Mouse (Mus musculus) hindbrain, embryonic 13.5 days (tissue): ENCODE measurements around the gene Rpl31. TPM values are rescaled to one million over a fixed set of nuclear protein-coding genes. Genes with fewer than 3 reads are reported as not detected.
A peak's percentile ranks its signal among the peaks of the same experiment; 100 is the strongest.

Source experiments
- ATAC-seq: fragments of 200-750 bp; cut with Nextera tagmentation; 2 replicates; pipeline ENCODE4 v1.8.0; 2017; ENCODE audit warnings: moderate TSS enrichment; ENCODE audit not compliant: low FRiP score
- H3K27ac ChIP-seq: fragments of 300-500 bp; sonication (generic); 2 replicates; pipeline ENCODE4 v1.5.1; 2015; ENCODE audit warnings: inconsistent platforms, mild to moderate bottlenecking, moderate library complexity
- H3K27me3 ChIP-seq: fragments of 300-500 bp; sonication (generic); 2 replicates; pipeline ENCODE4 v1.6.1; 2015; ENCODE audit warnings: mild to moderate bottlenecking, inconsistent platforms
- H3K36me3 ChIP-seq: fragments of 300-500 bp; sonication (generic); 2 replicates; pipeline ENCODE4 v1.6.1; 2015; ENCODE audit warnings: mild to moderate bottlenecking, inconsistent platforms
- H3K4me1 ChIP-seq: fragments of 300-500 bp; sonication (generic); replicated peaks from 2 replicates; pipeline ENCODE4 v1.6.1; 2015; ENCODE audit warnings: inconsistent platforms
- H3K4me2 ChIP-seq: fragments of 300-500 bp; sonication (generic); 2 replicates; pipeline ENCODE4 v1.6.1; 2015; ENCODE audit warnings: inconsistent platforms, mild to moderate bottlenecking, moderate library complexity
- H3K4me3 ChIP-seq: fragments of 300-500 bp; sonication (generic); 2 replicates; pipeline ENCODE4 v1.5.1; 2015; ENCODE audit warnings: mild to moderate bottlenecking, inconsistent platforms
- H3K9ac ChIP-seq: fragments of 300-500 bp; sonication (generic); 2 replicates; pipeline ENCODE4 v1.6.1; 2015; ENCODE audit warnings: mild to moderate bottlenecking, inconsistent platforms
- H3K9me3 ChIP-seq: fragments of 300-500 bp; sonication (generic); 2 replicates; pipeline ENCODE4 v1.6.1; 2016; ENCODE audit warnings: inconsistent platforms
- WGBS: fragments of 180-500 bp; shearing (Covaris S2); methylation state at CpG from one replicate; pipeline ENCODE4 v1.1.7; 2015; 5-methylcytosine and 5-hydroxymethylcytosine counted together
- polyA plus RNA-seq: library from polyadenylated mRNA; unstranded; fragments of >200 nt; fragmentation: Nextera tagmentation; extraction: Ambion mirVana; gene quantifications from 2 replicates; pipeline ENCODE4 v1.2.1, GENCODE M21; 2015

Rpl31 gene
- 394 and 397 TPM in 2 replicates for polyA plus RNA-seq

GRCm38 (mm10) chr1:39367601-39368266 is at the start of gene Rpl31:
TSS of gene Rpl31 (plus strand) at chr1:39367842.
- no peaks in the 10 kb centered on the region for H3K9me3 ChIP-seq
- peak within 1 kb of the TSS; percentile 94 for H3K27ac ChIP-seq
- H3K4me3 ChIP-seq, result peak within 1 kb of the TSS; percentile 78
- peak within 1 kb of the TSS; percentile 97 for H3K9ac ChIP-seq
- no peaks in the 10 kb centered on the region for H3K27me3 ChIP-seq
- peaks cover 20% of the 10 kb centered on the region for H3K4me1 ChIP-seq
- H3K4me2 ChIP-seq, result peak within 1 kb of the TSS; percentile 72
- ATAC-seq, result peak; percentile 99
- H3K36me3 ChIP-seq, result peaks cover 34% of the 10 kb centered on the region
- WGBS, result under 1% methylated on average over 58 of the region's 62 CpGs

DNA sequence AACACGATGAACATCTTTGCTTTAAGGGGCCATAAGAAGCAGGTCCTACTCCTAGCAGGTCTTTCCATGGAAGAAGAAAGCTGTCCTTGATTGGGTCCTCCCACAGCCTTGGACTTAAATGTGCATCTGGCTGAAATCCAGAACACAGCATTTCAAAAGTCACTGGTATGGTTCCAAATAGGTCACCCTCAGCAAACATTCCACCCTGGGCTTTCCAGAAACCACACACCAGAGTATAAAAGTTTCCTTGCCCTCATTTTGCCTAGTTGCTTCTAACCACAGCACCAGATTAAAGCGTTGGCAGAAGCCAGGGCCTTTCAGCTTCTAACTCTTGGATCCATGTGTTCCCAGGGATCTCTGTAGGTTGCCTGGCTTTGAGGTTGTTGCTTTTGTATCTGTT is 49.7 kb upstream of the Rpl31 start:
- no peaks in the 10 kb centered on the region for H3K27me3 ChIP-seq
- no peak for ATAC-seq

DNA sequence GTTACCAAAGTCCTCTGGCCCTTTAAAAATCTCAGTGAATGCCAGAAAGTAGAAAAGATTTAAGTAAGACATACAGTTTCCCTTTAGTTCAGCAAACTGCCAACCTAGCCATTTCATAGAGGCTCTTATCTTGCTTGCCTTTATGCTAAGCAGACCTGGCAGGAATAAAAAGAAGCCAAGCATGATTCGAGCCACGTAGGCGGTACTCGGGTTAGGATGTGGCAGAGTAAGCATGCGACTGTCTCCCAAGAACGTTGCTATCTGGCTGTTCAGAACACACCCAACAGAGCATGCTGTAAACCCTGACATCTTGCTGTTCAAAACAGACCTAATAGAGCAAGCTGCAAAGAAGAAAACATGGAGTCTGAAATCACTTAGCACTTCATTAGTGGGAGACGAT is 48.8 kb upstream of the Rpl31 start:
- no peaks in the 10 kb centered on the region for H3K4me1 ChIP-seq
- 79% methylated on average over 7 of the region's 7 CpGs for WGBS
- no peak overlapping the region for H3K27ac ChIP-seq
- ATAC-seq, result no peak
- H3K36me3 ChIP-seq, result no peaks in the 10 kb centered on the region
- H3K4me2 ChIP-seq, result no peak overlapping the region
- H3K9ac ChIP-seq, result no peak overlapping the region
- H3K4me3 ChIP-seq, result no peak overlapping the region
- H3K27me3 ChIP-seq, result no peaks in the 10 kb centered on the region
- no peaks in the 10 kb centered on the region for H3K9me3 ChIP-seq

More for the DNA sequence above, 49.7 kb upstream of the Rpl31 start:
- no peak overlapping the region for H3K4me3 ChIP-seq
- H3K27ac ChIP-seq, result no peak overlapping the region
- 0 out of 2 replicates have a peak, but pooled peaks cover 5% of the 10 kb centered on the region for H3K4me1 ChIP-seq
- WGBS, result 93% methylated on average over 2 of the region's 2 CpGs
- H3K4me2 ChIP-seq, result no peak overlapping the region
- no peaks in the 10 kb centered on the region for H3K36me3 ChIP-seq
- H3K9ac ChIP-seq, result no peak overlapping the region
- no peaks in the 10 kb centered on the region for H3K9me3 ChIP-seq

DNA sequence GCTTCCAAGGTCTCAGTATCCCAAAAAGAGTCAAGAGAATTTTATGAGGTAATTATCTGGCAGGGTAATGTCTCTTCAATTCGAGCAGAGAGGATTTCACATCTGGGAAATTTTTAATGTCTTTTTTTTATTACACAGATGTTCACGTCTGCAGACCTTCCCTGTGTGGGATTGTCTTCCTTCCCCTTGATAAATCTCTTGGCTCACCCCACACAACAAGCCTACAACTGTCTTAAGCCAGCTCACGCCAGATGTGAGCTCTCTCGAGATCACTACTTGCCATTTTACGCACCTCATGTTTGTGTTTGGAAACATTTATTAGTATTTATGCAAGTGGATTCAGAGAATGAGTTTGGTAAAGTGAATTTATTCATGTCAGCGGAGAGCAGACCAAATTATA is 45.7 kb upstream of the Rpl31 start:
- Histone ChIP-seq H3K4me2 (no peak overlapping the region), H3K27me3 (no peaks in the 10 kb centered on the region), H3K27ac (no peak overlapping the region), H3K4me3 (no peak overlapping the region), H3K9me3 (no peaks in the 10 kb centered on the region), H3K36me3 (no peaks in the 10 kb centered on the region), H3K9ac (no peak overlapping the region), H3K4me1 (no peaks in the 10 kb centered on the region)
- WGBS, result 76% methylated on average over 6 of the region's 6 CpGs
- no peak for ATAC-seq

GRCm38 (mm10) chr1:39325228-39325627 is 42.4 kb upstream of the Rpl31 start:
- Histone ChIP-seq H3K27me3 (no peaks in the 10 kb centered on the region), H3K4me3 (no peak overlapping the region), H3K36me3 (no peaks in the 10 kb centered on the region), H3K9me3 (no peaks in the 10 kb centered on the region), H3K27ac (no peak overlapping the region), H3K9ac (no peak overlapping the region), H3K4me1 (peaks cover 6% of the 10 kb centered on the region; the same call in 1 of the 2 replicates), H3K4me2 (no peak overlapping the region)
- no peak for ATAC-seq
- 92% methylated on average over 6 of the region's 6 CpGs for WGBS

DNA sequence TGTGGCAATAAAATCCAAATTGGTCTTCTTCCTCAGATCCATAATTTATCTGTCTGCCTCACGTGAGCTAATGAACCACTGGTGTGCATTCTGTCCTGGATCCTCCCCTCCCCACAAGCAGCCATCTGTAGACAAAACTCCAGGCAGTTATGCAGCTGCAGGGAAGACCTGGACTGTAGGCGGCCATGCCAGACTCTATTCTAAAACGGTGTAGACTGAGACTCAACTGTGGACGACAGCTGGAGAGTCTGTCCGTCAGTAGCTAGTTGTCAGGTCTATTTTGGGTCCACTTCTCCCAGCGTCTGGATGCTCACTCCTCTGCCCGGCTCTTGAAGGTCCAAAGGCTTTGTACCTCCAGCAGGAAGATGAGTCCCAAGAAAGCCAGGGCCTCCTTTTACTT is 40.1 kb upstream of the Rpl31 start:
- H3K27me3 ChIP-seq, result no peaks in the 10 kb centered on the region
- no peak overlapping the region for H3K9ac ChIP-seq
- no peak overlapping the region for H3K4me2 ChIP-seq
- H3K4me1 ChIP-seq, result peaks cover 6% of the 10 kb centered on the region; the same call in 1 of the 2 replicates
- H3K4me3 ChIP-seq, result no peak overlapping the region
- 79% methylated on average over 7 of the region's 7 CpGs for WGBS
- ATAC-seq, result no peak
- H3K36me3 ChIP-seq, result no peaks in the 10 kb centered on the region
- no peaks in the 10 kb centered on the region for H3K9me3 ChIP-seq
- no peak overlapping the region; the same call in 1 of the 2 replicates for H3K27ac ChIP-seq

GRCm38 (mm10) chr1:39330857-39331594 is 36.6 kb upstream of the Rpl31 start:
- no peak overlapping the region for H3K4me2 ChIP-seq
- peaks cover 6% of the 10 kb centered on the region; the same call in 1 of the 2 replicates for H3K4me1 ChIP-seq
- H3K4me3 ChIP-seq, result no peak overlapping the region
- H3K27me3 ChIP-seq, result 0 out of 2 replicates have a peak, but pooled peaks cover 11% of the 10 kb centered on the region
- H3K27ac ChIP-seq, result no peak overlapping the region
- no peak for ATAC-seq
- no peak overlapping the region for H3K9ac ChIP-seq
- no peaks in the 10 kb centered on the region for H3K9me3 ChIP-seq
- 91% methylated on average over 7 of the region's 7 CpGs for WGBS
- no peaks in the 10 kb centered on the region for H3K36me3 ChIP-seq

DNA sequence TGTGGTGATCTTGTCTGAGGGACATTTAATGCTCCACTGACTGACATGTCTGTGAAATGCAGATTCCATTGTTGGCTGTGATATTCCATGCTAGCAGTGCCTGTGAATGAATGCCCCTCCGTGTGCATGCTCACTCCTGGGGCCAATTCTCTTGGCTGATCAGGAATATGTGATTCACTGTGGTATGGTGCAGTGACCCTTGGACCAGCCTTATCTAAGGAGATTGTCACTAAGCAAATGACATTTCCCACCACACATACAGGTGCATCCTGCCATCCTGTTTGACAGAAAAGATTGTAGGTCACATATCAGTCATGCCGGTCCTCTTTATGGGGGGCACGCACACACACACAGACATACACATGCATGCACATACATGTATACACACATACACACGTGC is 35.2 kb upstream of the Rpl31 start:
- Histone ChIP-seq H3K27me3 (0 out of 2 replicates have a peak, but pooled peaks cover 11% of the 10 kb centered on the region), H3K4me2 (no peak overlapping the region)
- 84% methylated on average over 4 of the region's 4 CpGs for WGBS

DNA sequence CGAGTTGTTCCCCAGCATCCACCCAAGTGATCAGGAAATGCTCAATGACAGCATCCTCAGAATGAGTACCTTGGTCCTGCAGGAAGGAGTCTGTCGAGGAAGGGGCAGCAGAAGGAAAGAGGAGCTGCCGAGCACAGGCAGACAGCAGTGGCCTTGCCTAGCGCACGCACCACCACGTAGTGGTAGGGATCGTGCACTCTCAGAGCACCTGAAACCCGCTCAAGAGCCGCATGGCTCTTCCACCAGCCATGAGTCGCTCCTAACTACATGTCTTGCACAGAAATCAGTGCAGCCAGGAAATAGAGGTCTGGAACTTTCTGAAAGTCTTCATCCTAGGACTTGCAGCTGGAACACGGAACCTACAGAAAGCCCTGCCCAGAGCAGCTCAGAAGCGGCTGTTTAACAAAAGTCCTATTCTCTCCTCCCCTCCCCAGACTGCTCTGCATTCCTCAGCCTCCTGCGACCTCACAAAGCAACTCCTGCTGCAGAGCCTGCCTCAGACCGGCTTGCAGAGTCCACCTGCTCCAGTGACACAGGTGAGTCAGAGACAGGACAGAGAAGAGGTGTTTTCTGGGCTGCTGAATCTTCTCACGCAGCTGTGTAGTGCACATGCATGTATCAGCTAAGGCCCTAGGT is 32.0 kb upstream of the Rpl31 start:
- no peak overlapping the region for H3K27ac ChIP-seq
- H3K9ac ChIP-seq, result no peak overlapping the region
- no peaks in the 10 kb centered on the region for H3K36me3 ChIP-seq
- H3K27me3 ChIP-seq, result 0 out of 2 replicates have a peak, but pooled peaks cover 11% of the 10 kb centered on the region
- ATAC-seq, result no peak
- H3K4me2 ChIP-seq, result no peak overlapping the region
- H3K4me3 ChIP-seq, result no peak overlapping the region
- no peaks in the 10 kb centered on the region; the same call in none of the 2 replicates for H3K4me1 ChIP-seq
- 37% methylated on average over 15 of the region's 15 CpGs for WGBS
- H3K9me3 ChIP-seq, result no peaks in the 10 kb centered on the region

More for the DNA sequence above, 35.2 kb upstream of the Rpl31 start:
- Histone ChIP-seq H3K9ac (no peak overlapping the region), H3K27ac (no peak overlapping the region), H3K36me3 (no peaks in the 10 kb centered on the region), H3K4me1 (peaks cover 3% of the 10 kb centered on the region; the same call in 1 of the 2 replicates), H3K4me3 (no peak overlapping the region), H3K9me3 (no peaks in the 10 kb centered on the region)
- ATAC-seq, result no peak

DNA sequence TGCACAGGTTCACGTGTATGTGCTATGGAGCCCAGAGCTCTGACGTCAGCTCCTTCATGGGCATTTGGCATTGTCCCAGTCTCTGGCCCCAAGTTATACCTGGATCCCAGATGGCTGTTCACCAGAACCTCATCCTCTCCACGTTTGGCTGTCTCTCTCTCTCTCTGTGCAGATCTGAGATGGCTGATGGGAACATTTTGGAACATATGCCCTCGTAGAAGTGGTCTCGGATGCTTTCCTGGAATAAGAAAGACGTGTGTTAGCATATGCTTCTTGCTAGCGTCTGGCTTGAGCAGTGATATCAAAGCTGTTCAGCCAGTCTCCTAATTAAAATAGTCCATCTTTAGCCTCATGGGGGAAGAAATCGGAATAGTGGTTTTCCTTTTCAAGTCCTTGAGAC is 30.9 kb upstream of the Rpl31 start:
- Histone ChIP-seq H3K27me3 (0 out of 2 replicates have a peak, but pooled peaks cover 11% of the 10 kb centered on the region), H3K9me3 (no peaks in the 10 kb centered on the region), H3K4me1 (no peaks in the 10 kb centered on the region; the same call in none of the 2 replicates), H3K36me3 (no peaks in the 10 kb centered on the region), H3K9ac (no peak overlapping the region), H3K4me2 (no peak overlapping the region), H3K27ac (no peak overlapping the region), H3K4me3 (no peak overlapping the region)
- no peak for ATAC-seq
- WGBS, result 88% methylated on average over 8 of the region's 8 CpGs

DNA sequence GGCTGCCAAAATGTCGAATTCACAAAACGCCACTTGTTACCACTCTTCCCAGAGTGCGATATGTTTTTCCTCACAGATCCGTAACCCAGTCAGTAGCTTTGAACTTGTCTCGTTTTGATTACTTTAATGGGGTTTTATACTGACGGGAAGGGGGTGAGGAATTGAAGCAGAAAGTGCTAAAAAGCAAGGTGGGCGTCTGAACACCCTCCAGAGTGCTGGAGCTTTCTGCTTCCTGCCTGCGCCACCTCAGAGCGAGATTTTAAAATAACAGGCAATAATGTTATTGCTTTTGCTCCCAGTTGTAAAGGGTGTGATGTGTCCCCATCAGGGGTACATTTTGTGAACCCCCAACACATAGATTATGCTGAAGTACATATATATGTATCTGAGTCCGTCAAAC is 28.8 kb upstream of the Rpl31 start:
- no peaks in the 10 kb centered on the region for H3K36me3 ChIP-seq
- ATAC-seq, result no peak
- no peak overlapping the region for H3K4me3 ChIP-seq
- 0 out of 2 replicates have a peak, but pooled peaks cover 11% of the 10 kb centered on the region for H3K27me3 ChIP-seq
- no peak overlapping the region for H3K9ac ChIP-seq
- no peaks in the 10 kb centered on the region; the same call in none of the 2 replicates for H3K4me1 ChIP-seq
- no peaks in the 10 kb centered on the region for H3K9me3 ChIP-seq
- no peak overlapping the region for H3K4me2 ChIP-seq
- H3K27ac ChIP-seq, result no peak overlapping the region
- WGBS, result 86% methylated on average over 10 of the region's 10 CpGs

- 0 out of 2 replicates have a peak, but pooled peaks cover 11% of the 10 kb centered on the region for H3K27me3 ChIP-seq
- H3K27ac ChIP-seq, result no peak overlapping the region
- 64% methylated on average over 5 of the region's 5 CpGs for WGBS
- no peak overlapping the region for H3K9ac ChIP-seq
- no peak for ATAC-seq
- no peak overlapping the region for H3K4me3 ChIP-seq
- H3K4me2 ChIP-seq, result no peak overlapping the region
- H3K9me3 ChIP-seq, result no peaks in the 10 kb centered on the region
- H3K4me1 ChIP-seq, result no peaks in the 10 kb centered on the region; the same call in none of the 2 replicates
- H3K36me3 ChIP-seq, result no peaks in the 10 kb centered on the region
Measured at GRCm38 (mm10) chr1:39339455-39339854, 28.2 kb upstream of the Rpl31 start.
